Mouse (Mus musculus): Measurements from ENCODE around the gene Srgap3. TPM values are rescaled to one million over a fixed set of nuclear protein-coding genes. Genes with fewer than 3 reads are reported as not detected.

Srgap3 gene
- 100 to 1,000 TPM; 254 to 257 TPM for total RNA-seq (2021)
- long read RNA-seq, experiment 1, partial matches to known transcripts: 2 of 33 reads
- long read RNA-seq, experiment 1, other reads (novel, unspliced or antisense): 31 of 33 reads
- long read RNA-seq, experiment 2, partial matches to known transcripts: 4 of 46 reads
- long read RNA-seq, experiment 2, other reads (novel, unspliced or antisense): 42 of 46 reads

DNA sequence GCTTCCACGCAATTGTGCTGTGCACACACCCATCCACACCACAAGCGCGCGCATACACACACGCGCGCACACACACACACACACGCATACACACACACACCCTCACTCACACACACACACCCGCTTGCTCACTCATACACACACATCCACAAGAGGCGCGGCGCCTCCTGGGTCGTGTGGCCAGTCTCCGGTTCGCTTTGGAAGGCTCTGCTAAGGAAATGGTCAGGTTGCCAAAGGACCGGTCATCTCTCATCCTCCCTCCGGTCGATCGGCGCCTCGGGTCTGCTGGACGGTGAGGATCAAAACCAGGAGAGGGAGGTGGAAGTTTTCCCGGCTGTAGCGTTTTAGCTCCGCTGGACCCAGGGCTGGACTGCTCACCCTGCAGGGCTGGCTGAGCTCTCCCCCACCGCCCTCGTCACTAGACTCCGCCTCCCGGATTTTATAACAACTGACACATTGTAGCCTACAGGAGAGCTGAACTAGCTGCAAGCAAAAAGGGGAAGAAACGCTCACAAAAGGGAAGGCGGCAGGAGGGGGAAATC is at the start of gene Srgap3:
Srgap3 (minus strand) TSS at position 372 of the 542 bp plus-strand sequence.
- peak; percentile 82 to 94 for DNase-seq (ENCODE audit: low spot score in 2 of 2)

- no peak for DNase-seq (ENCODE audit: low spot score in 2 of 2)
These were observed 48.6 kb upstream of the Srgap3 start for GRCm38 (mm10) chr6:112995708-112996107.

DNA sequence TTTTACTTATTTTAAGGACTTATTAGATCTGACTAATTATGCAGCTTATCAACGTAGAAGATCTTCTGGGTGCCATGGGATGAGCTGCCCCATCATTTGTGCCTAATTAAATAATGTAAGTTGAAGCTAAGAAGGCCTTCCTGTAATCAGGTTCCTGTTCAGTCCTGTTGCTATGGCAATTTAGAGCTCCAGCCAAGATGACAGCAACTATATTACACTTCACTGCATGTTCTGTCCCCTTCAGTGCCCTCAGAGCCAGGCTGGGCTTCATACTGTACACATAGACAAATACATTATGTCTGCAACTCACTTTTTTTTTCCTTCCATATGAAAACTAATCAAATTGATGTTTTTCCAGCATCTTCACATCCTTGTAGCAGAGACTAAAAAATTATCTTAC is 43.1 kb upstream of the Srgap3 start:
- no peak for DNase-seq (ENCODE audit: low spot score in 2 of 2)

GRCm38 (mm10) chr6:112985362-112986314 is 38.6 kb upstream of the Srgap3 start:
- DNase-seq (ENCODE audit: low spot score in 2 of 2): no peak

DNA sequence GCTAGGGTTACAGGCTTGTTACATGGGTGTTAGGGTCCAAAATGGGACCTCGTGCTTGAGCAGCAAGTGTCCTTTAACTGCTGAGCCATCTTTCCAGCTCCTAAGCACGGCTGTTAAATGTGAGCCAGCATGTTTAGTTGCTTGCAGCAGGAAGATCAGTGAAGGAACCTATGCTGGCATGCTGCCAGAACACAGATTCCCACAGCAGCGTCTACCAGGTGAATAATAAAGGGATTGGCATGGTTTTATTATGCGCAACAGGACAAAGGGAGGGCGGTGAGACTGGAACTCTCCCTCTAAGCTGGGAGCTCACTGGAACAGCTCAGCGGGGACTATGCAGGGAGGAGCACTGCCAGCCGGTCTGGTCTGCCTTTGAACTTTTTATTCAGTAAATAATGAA is 35.2 kb upstream of the Srgap3 start:
- no peak for DNase-seq (ENCODE audit: low spot score in 2 of 2)

DNA sequence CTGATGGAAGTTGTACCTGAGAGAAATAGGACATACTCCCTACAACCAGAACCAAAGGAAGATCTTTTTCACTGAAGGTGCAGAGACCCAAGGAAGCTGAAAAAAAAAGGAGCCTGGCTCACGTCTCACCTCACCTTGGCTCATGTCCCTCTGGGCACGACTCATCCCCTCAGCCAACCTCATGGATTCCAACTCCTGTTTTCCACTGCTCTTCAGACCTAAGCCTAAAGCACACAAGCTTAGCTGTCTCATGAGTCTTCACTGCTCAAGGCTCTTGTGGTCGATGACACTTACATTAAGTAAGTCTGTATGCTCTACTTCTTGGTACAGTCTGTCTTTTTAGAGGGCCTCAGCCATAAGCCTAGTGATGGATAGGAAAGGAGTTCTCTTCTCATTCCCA is 31.9 kb upstream of the Srgap3 start:
- no peak for DNase-seq (ENCODE audit: low spot score in 2 of 2)

DNA sequence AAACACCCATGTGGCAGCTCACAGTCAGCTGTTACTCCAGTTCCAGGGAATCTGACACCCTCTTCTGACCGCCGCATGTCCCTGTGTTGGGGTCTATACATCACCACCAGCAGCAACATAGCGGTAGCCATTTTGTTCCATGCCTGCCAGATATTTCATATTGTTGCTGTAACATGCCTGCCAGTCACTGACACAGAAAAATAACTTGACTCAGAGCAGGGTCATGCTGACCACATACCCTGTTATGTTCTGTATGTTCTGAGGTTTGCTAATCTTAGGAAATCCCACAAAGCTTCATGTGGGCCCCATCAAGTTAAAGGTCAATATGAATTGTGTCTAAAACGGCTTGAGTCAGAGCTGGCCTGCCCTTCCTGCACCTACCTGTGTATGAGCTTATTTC is 30.2 kb upstream of the Srgap3 start:
- DNase-seq (ENCODE audit: low spot score in 2 of 2): no peak

GRCm38 (mm10) chr6:112976541-112976940 is 29.5 kb upstream of the Srgap3 start:
- DNase-seq (ENCODE audit: low spot score in 2 of 2): no peak

GRCm38 (mm10) chr6:112976136-112976535 is 29.1 kb upstream of the Srgap3 start:
- no peak for DNase-seq (ENCODE audit: low spot score in 2 of 2)

DNA sequence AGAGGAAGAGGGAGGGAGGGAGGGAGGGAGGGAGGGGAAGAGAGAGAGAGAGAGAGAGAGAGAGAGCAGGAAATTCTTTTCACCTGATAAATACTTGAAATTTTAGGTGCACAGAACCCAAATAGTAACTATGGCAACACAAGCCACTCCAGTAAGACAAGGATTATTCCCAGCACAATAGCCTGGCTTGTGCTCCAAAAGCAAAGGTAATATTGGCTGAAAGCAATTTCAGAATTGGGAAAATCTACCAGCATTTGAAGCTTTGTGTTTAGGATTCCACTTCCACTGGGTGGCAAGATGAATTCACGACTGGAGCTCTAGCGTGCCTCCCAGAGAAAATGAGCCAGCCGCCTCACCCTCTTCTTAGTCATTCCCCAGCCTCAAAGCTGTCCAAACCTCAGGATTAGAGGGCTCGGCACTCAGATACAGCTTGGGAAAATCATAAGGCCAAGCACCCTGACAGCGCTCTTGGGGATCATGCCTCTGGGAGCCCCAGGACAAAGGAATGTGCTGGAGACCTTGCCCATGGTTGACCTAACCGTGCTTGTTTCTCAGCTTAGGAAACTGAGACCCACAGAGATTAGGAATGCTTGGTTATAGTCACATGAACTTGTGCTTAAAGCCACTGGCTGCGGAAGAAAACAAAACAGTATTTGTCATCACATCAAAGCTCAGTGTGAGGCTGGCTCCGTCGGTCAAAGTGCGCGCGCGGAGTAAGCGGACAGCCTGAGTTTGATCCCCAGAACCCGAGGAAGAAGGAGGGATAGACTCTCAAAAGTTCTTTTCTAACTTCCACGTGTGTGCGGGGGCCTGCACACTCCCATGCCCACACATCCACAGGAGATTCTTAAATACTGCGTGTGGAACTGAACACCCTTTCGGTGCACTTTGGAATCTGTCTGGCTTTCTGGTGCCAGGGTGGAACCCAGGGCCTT is 27.0 kb upstream of the Srgap3 start:
- peak in 1 of 2 experiments; percentile 26 for DNase-seq (ENCODE audit: low spot score in 2 of 2)

- peak; percentile 57 to 75 for DNase-seq (ENCODE audit: low spot score in 2 of 2)
These were observed 26.0 kb upstream of the Srgap3 start for GRCm38 (mm10) chr6:112972858-112973631.

GRCm38 (mm10) chr6:112972127-112972526 is 25.1 kb upstream of the Srgap3 start:
- no peak for DNase-seq (ENCODE audit: low spot score in 2 of 2)

- DNase-seq (ENCODE audit: low spot score in 2 of 2): peak in 1 of 2 experiments; percentile 29
These were observed 24.2 kb upstream of the Srgap3 start for GRCm38 (mm10) chr6:112971116-112971768.

- no peak for DNase-seq (ENCODE audit: low spot score in 2 of 2)
These were observed 20.3 kb upstream of the Srgap3 start for GRCm38 (mm10) chr6:112967359-112967758.

DNA sequence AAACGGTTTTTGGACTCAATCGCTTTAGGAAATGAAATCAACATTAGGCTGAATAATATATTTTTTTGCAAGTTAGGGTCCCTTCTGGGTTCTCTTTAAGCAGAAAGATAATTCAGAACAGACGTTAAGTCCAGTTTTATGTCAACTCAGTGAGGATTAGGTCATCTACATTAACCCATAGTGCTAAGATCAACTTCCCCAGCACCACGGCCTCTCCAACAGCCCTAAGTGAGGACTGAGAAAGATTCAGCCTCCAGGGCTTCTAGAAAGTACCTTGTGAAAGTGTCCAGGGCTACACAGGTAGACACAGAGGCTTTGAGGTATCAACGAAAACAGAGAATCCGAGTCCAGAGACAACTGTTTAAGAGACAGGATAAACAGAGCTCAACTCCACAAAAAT is 11.3 kb upstream of the Srgap3 start:
- DNase-seq (ENCODE audit: low spot score in 2 of 2): no peak

- no peak for DNase-seq (ENCODE audit: low spot score in 2 of 2)
These were observed 10.7 kb upstream of the Srgap3 start for GRCm38 (mm10) chr6:112957583-112958280.

DNA sequence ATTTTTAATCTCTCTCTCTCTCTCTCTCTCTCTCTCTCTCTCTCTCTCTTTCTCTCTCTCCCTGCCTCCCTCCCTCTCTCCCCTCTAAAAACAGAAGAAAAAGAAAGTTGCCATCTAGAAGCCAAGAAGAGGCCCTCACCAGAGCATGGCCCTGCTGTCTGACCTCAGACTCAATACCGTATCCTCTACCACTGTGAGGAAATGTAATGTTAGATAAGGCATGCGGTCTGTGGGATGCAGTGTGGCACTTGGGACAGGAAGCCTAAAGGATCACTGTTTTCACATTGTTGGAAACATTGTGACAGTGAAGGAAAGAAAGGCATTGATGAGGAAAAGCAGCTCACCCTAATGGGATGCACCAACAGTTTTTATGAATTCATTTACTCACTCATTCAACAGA is 8.7 kb upstream of the Srgap3 start:
- DNase-seq (ENCODE audit: low spot score in 2 of 2): no peak

DNA sequence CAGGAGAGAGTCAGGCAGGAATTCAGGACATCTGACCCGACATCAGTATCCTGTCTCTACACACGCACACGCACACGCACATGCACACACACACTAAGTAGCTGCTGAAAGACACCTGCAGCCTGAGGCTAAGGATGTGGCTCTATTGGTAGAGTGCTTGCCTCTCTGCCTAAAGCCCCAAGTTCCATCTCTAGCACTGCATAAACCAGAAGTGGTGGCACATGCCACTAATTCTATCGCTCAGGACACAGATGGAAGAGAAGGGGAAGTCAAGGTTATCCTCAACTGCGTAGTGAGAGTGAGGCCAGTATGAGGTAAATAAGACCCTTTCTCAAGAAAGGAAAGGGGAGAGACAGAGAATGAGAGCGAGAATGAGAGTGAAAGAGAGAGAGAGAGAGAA is 6.8 kb upstream of the Srgap3 start:
- DNase-seq (ENCODE audit: low spot score in 2 of 2): no peak

GRCm38 (mm10) chr6:112951254-112951653 is 4.2 kb upstream of the Srgap3 start:
- DNase-seq (ENCODE audit: low spot score in 2 of 2): no peak

Measured in layer of hippocampus, postnatal 14 days (tissue).